In genomic region chr9:71614643-71615042, GRCm38 (mm10) we compare ENCODE assay signal across 9 mouse cellular contexts. TPM values are rescaled to one million over a fixed set of nuclear protein-coding genes. Genes with fewer than 3 reads are reported as not detected.
A peak's percentile ranks its signal among the peaks of the same experiment; 100 is the strongest.
DNase-seq lines count a peak whose midpoint lies in the region; TF ChIP-seq lines count a peak whose summit lies in the region.
"Had no signal": no experiment of that assay in that cellular context is flagged by ENCODE, and none has a peak within 500 bp of the region (broad histone marks: within the 10 kb centered on the region; RNA-seq: fewer than 3 reads in every experiment).

No protein-coding gene starts in this region.

- in situ Hi-C loops in ES-E14 (cut with MboI; ENCODE audit: low sequenced_read_pairs in 2 of 2, unreplicated experiment in 2 of 2), result no loop called here

- DNase-seq in adrenal gland, adult 18-20 months (ENCODE audit: low spot score in 2 of 2), result peak; percentile 54 to 66
- DNase-seq in adrenal gland, adult 2 months, result no peak
- no peak for DNase-seq in layer of hippocampus, adult 2 months (ENCODE audit: low spot score in 2 of 2)
- no peak for DNase-seq in layer of hippocampus, adult 9-11 months
- peak; percentile 58 for DNase-seq in ES-E14 (ENCODE audit: low read depth, low spot score)
- peak; percentile 56 for DNase-seq in embryonic facial prominence, embryonic 10.5 days (ENCODE audit: low spot score)
- DNase-seq in naive thymus-derived CD4-positive, alpha-beta T cell, adult 2 months (ENCODE audit: low read depth), result peak; percentile 63
- DNase-seq in cerebellum, adult 9-11 months, result no peak

- H3K4me1 ChIP-seq in ES-E14 (ENCODE audit: control insufficient read depth in 2 of 2, insufficient read depth in 2 of 2, low read length in 2 of 2, poor library complexity in 1 of 2), result no peaks in the 10 kb centered on the region
- H3K4me1 ChIP-seq in embryonic facial prominence, embryonic 10.5 days, result peaks cover 10% of the 10 kb centered on the region

- 32% methylated on average over 2 of the region's 2 CpGs for WGBS in embryonic facial prominence, embryonic 10.5 days

- H3K4me3 ChIP-seq in layer of hippocampus, adult 2 months, result no peak overlapping the region
- no peak overlapping the region for H3K4me3 ChIP-seq in ES-E14 (ENCODE audit: insufficient read depth in 1 of 2, low read depth in 1 of 2, low read length in 2 of 2, poor library complexity in 1 of 2, severe bottlenecking in 1 of 2)
- no peak overlapping the region for H3K4me3 ChIP-seq in embryonic facial prominence, embryonic 10.5 days
- H3K4me3 ChIP-seq: heart, embryonic 15.5 days had no signal

- no peak overlapping the region for H3K9ac ChIP-seq in ES-E14 (ENCODE audit: insufficient read depth, low read depth, low read length, poor library complexity, severe bottlenecking)
- H3K9ac ChIP-seq: heart, embryonic 15.5 days had no signal

- H3K9me3 ChIP-seq in ES-E14 (ENCODE audit: control insufficient read depth, insufficient read depth, low read depth, low read length), result no peaks in the 10 kb centered on the region
- H3K9me3 ChIP-seq in embryonic facial prominence, embryonic 10.5 days, result no peaks in the 10 kb centered on the region
- H3K9me3 ChIP-seq: heart, embryonic 15.5 days had no signal

- no peak overlapping the region for H3K27ac ChIP-seq in layer of hippocampus, adult 2 months
- H3K27ac ChIP-seq in ES-E14 (ENCODE audit: insufficient read depth, low read depth, low read length, poor library complexity, severe bottlenecking), result no peak overlapping the region
- no peak overlapping the region for H3K27ac ChIP-seq in embryonic facial prominence, embryonic 10.5 days (replicated peaks)
- H3K27ac ChIP-seq: heart, embryonic 15.5 days had no signal

- H3K27me3 ChIP-seq in embryonic facial prominence, embryonic 10.5 days (replicated peaks; ENCODE audit: low read depth, poor library complexity, severe bottlenecking), result no peaks in the 10 kb centered on the region
- H3K27me3 ChIP-seq: heart, embryonic 15.5 days had no signal

- H3K36me3 ChIP-seq in ES-E14 (ENCODE audit: control insufficient read depth, insufficient read depth, low read length, poor library complexity, severe bottlenecking), result no peaks in the 10 kb centered on the region
- no peaks in the 10 kb centered on the region for H3K36me3 ChIP-seq in embryonic facial prominence, embryonic 10.5 days (replicated peaks)
- H3K36me3 ChIP-seq: heart, embryonic 15.5 days had no signal

- peak; percentile 80 for TF ChIP-seq CTCF in layer of hippocampus, adult 2 months (conservative IDR thresholded peaks at IDR 0.05)

TF ChIP-seq in ES-E14, 5 proteins besides CTCF, POLR2A, EP300 and RAD21:
- TF ChIP-seq MAFK (IDR thresholded peaks at IDR 0.05; ENCODE audit: insufficient read depth, low read depth, low read length), result no peak
- no peak for TF ChIP-seq ZC3H11A (IDR thresholded peaks at IDR 0.05; ENCODE audit: borderline replicate concordance, low read depth, low read length)
- no peak for TF ChIP-seq HCFC1 (IDR thresholded peaks at IDR 0.05; ENCODE audit: borderline replicate concordance, insufficient read depth, low read length)
- no peak for TF ChIP-seq ZNF384 (IDR thresholded peaks at IDR 0.05; ENCODE audit: low read depth, low read length)
TF ChIP-seq in ES-E14: peak in this region for 0.

RNA-seq across cellular contexts. Expression of gene Myzap, which starts 22.5 kb away (rescaled TPM):
- 10 to 100 TPM; 11.2 to 12.7 TPM for total RNA-seq in adrenal gland, adult 18-20 months (2021)
- 10 to 100 TPM; 10.3 to 11.7 TPM for total RNA-seq in adrenal gland, adult 2 months (2021)
- polyA plus RNA-seq in adrenal gland, adult 2 months (2012; rRNA removed), result 3.2 and 3.9 TPM in 2 replicates
- total RNA-seq in layer of hippocampus, adult 2 months (2021), result 1 to 10 TPM; 1.1 to 1.9 TPM
- 0.85 and 0.94 TPM in 2 replicates for total RNA-seq in ES-E14 (2012; rRNA removed)
- 6.4 and 7.1 TPM in 2 replicates for polyA plus RNA-seq in embryonic facial prominence, embryonic 10.5 days (2016; fragmentation: Nextera tagmentation; extraction: Ambion mirVana)

Comparison
In these comparisons a context has a peak if more than half of its experiments do, and no peak if none do; other contexts are left out.
1. DNase-seq: peak in adrenal gland, adult 18-20 months (2 of 2), ES-E14 (single experiment), embryonic facial prominence, embryonic 10.5 days (single experiment) and naive thymus-derived CD4-positive, alpha-beta T cell, adult 2 months (single experiment); none in adrenal gland, adult 2 months (single experiment), layer of hippocampus, adult 2 months (0 of 2), layer of hippocampus, adult 9-11 months (single experiment) and cerebellum, adult 9-11 months (single experiment).